Comparison of ENCODE assay signal across 10 mouse cellular contexts in genomic region chr13:25629466-25629865, GRCm38 (mm10).
A peak's percentile ranks its signal among the peaks of the same experiment; 100 is the strongest.
DNase-seq lines count a peak whose midpoint lies in the region.
"Had no signal": no experiment of that assay in that cellular context is flagged by ENCODE, and none has a peak within 500 bp of the region (broad histone marks: within the 10 kb centered on the region; RNA-seq: fewer than 3 reads in every experiment).

No protein-coding gene starts in this region.

- no peaks in the 10 kb centered on the region for H3K36me3 ChIP-seq in heart, embryonic 10.5 days
- H3K36me3 ChIP-seq: liver, embryonic 15.5 days had no signal

- intact Hi-C loops in heart, postnatal 10 days (cut with DNase I), result no loop called here

- no peak overlapping the region for H3K4me3 ChIP-seq in heart, embryonic 10.5 days
- H3K4me3 ChIP-seq: liver, embryonic 15.5 days had no signal

- H3K27me3 ChIP-seq in heart, embryonic 10.5 days (ENCODE audit: insufficient read depth, poor library complexity, severe bottlenecking), result no peaks in the 10 kb centered on the region
- H3K27me3 ChIP-seq: liver, embryonic 15.5 days had no signal

- no peaks in the 10 kb centered on the region for H3K9me3 ChIP-seq in heart, embryonic 10.5 days
- H3K9me3 ChIP-seq: liver, embryonic 15.5 days had no signal

- no peaks in the 10 kb centered on the region for H3K4me1 ChIP-seq in heart, embryonic 10.5 days
- H3K4me1 ChIP-seq: liver, embryonic 15.5 days had no signal

- WGBS in heart, embryonic 10.5 days, result 78% methylated on average over 4 of the region's 4 CpGs

- DNase-seq in heart, postnatal 10 days, result peak; percentile 78 to 82
- DNase-seq in heart, embryonic 10.5 days (ENCODE audit: low spot score), result no peak
- DNase-seq in ES-CJ7 (ENCODE audit: low read depth, low spot score) (peak; percentile 12), adipocyte (ENCODE audit: low spot score) (peak; percentile 30)
- DNase-seq in lung, adult 18-20 months, result peak; percentile 4 to 7
- DNase-seq in urinary bladder, postnatal 4 days (ENCODE audit: low spot score in 2 of 2), result no peak
- DNase-seq in urinary bladder, postnatal 25 days (ENCODE audit: low spot score), result no peak
- DNase-seq: right cerebral cortex, adult 18-20 months; thymus, postnatal 36 days had no signal

- no peak overlapping the region for H3K27ac ChIP-seq in heart, embryonic 10.5 days
- H3K27ac ChIP-seq: liver, embryonic 15.5 days had no signal

Comparison
In these comparisons a context has a peak if more than half of its experiments do, and no peak if none do; other contexts are left out.
1. DNase-seq: peak in heart, postnatal 10 days (2 of 2), ES-CJ7 (single experiment), adipocyte (single experiment) and lung, adult 18-20 months (2 of 2); none in heart, embryonic 10.5 days (single experiment), urinary bladder, postnatal 4 days (0 of 2) and urinary bladder, postnatal 25 days (single experiment).